Mouse (Mus musculus): Measurements from ENCODE around the gene Wfdc21.

Gene Wfdc21

GRCm38 (mm10) chr11:83746681-83747080, at the start of gene Wfdc21:
Gene Wfdc21 (plus strand): TSS chr11:83746940.
- no peak for DNase-seq (ENCODE audit: low read depth, low spot score)

GRCm38 (mm10) chr11:83703705-83704104, 43.0 kb upstream of the Wfdc21 start, which contains the start of gene Wfdc17:
Gene Wfdc17 (plus strand): TSS chr11:83703991.
- DNase-seq (ENCODE audit: low read depth, low spot score): no peak

DNA sequence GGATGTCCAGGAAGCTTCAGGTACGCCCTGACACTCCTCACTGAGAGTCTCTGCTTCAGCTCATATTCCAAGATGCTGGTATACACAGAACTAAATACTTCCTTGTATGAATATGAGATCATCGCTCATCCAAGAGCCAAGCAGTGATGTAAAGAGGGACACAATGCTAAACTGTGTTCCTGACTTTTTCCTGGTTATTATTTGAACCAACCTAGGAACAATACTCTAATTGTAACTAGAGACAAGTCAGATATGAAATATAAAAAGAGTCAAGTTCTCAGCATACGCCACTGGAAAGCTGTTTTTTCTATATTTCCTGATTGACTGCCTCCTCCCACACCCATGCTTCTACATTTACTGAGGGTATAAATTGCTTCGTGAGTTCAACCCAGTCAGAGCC, 38.0 kb upstream of the Wfdc21 start, which contains the start of gene Wfdc18:
TSS of gene Wfdc18 (plus strand) at position 301 of the 400 bp plus-strand sequence.
- DNase-seq (ENCODE audit: low read depth, low spot score): no peak

DNA sequence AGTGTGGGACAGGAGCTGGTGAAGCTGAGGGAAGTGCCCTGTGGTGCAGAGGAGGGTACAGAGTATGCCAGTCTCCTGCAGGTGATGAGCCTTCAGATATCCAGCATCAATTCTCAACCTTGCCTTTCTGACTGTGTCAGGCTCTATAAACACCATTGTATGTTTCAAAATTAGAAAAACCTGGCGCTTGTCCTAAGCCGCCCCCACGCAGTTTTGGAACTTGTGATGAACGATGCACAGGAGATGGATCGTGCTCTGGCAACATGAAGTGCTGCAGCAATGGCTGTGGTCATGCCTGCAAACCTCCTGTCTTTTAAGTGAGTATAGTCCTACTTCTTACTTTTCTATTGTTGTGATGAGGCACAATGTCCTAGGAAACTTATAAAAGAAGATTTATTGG, 37.1 kb upstream of the Wfdc21 start:
- no peak for DNase-seq (ENCODE audit: low read depth, low spot score)

GRCm38 (mm10) chr11:83712671-83713070, 34.1 kb upstream of the Wfdc21 start:
- DNase-seq (ENCODE audit: low read depth, low spot score): no peak

DNA sequence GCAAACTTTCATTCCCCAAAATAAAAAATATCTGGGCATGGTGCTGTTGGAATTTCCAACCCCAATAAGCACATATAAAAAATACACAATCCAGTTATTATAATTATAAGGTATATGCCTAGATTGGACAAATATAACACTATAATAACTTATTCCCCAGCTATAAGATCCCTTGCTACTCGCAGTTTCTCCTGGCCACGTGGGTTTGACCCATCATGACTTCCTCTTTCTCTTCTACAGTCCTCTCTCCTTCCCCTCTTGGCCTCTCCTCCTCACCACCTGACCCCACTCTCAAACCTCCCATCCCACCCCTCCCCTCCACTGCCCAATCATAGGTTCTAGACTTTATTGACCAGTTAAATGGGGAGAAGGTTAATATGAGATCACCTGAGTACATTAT, 32.8 kb upstream of the Wfdc21 start:
- no peak for DNase-seq (ENCODE audit: low read depth, low spot score)

GRCm38 (mm10) chr11:83717042-83717665, 29.6 kb upstream of the Wfdc21 start:
- DNase-seq (ENCODE audit: low read depth, low spot score): no peak

- no peak for DNase-seq (ENCODE audit: low read depth, low spot score)
Observed at GRCm38 (mm10) chr11:83720766-83721165, 26.0 kb upstream of the Wfdc21 start.

DNA sequence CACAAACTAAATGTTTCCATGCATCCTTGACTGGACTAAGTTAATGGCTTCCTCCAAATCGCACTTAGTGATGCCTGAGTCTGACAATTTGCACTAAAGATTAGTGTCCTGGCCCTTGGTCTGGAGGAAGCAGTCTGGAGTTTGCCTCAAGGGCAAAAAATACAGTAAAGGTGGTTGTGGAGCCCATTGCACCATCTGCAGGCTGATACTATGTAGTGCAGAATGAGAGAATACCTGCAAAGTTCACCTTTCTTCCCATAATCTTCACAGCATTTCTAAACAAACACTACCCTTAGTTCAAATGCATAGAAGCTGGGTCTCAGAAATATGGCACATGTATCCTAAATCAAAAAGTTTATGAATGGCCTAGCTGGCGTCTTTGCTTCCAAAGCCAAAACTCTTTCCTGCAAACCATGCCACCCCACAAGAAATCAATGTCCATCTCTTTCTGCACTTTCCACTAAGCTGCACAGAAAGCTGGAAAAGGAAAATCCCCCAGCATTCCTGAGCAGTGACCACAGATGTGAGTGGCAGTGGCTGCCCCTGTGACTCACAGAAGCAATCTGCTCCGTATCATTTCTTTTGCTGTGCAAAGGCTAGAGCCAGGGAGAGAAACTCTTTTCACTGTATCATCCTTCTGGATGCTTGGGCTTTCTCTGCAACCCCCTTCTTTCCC, 17.8 kb upstream of the Wfdc21 start:
- DNase-seq (ENCODE audit: low read depth, low spot score): no peak

DNA sequence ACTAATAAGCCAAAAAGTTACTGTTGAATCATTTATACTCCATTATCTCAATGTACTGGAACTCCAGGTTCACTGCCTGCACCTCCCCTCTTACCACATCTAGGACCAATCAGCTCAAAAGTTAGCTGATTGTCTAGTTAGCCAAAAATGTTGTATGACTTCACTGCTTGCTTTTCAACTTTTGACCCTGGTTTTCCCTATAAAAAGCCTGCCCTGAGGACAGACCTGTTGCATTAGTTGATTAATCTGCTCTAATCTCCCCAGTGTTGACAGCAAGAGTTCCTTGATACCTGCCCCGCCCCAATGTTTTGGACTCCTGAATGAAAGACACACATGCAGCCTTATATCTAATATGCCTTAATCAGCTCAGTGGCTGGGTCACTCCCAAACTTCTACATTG, 15.6 kb upstream of the Wfdc21 start:
- DNase-seq (ENCODE audit: low read depth, low spot score): no peak

GRCm38 (mm10) chr11:83733071-83733640, 13.6 kb upstream of the Wfdc21 start:
- DNase-seq (ENCODE audit: low read depth, low spot score): no peak

DNA sequence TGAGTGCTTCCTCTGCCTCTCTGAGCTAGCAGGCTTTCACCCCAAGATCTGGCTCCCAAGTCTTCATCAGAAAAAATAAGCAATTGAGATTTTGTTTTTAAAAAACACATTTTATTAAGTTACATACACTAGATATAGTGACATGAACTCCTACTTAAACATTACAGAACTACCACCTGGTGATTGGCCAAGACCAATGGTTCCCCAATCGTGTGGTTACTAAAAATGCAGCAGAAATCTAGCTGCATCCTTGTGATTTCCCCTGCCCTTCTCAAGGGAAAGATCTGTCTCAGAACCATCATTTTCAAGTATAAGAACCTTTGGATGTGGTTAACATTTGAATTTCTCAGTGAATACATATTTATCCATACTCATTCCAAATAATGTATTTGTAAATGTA, 12.5 kb upstream of the Wfdc21 start:
- no peak for DNase-seq (ENCODE audit: low read depth, low spot score)

GRCm38 (mm10) chr11:83735881-83736280, 10.9 kb upstream of the Wfdc21 start:
- no peak for DNase-seq (ENCODE audit: low read depth, low spot score)

DNA sequence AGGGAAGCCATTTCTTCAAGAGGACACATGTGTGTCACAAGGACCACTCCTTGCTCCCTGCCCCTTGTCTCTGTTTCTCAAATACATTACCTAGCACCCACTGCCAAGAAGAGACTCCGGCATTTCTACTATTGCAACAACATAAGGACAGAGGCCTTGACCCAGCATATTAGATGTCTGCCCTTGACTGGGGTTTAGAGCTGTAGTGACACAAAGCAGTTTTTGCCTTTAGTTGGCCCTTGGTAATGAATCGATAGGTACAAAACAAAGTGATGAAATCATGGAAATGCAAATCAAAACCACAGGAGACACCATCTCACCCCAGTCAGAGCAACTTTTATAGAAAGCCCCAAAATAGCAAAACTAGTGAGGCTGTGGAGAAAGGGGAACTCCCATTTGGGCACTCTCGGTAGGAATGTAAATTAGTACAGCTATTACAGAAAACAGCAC, 9.6 kb upstream of the Wfdc21 start:
- no peak for DNase-seq (ENCODE audit: low read depth, low spot score)

DNA sequence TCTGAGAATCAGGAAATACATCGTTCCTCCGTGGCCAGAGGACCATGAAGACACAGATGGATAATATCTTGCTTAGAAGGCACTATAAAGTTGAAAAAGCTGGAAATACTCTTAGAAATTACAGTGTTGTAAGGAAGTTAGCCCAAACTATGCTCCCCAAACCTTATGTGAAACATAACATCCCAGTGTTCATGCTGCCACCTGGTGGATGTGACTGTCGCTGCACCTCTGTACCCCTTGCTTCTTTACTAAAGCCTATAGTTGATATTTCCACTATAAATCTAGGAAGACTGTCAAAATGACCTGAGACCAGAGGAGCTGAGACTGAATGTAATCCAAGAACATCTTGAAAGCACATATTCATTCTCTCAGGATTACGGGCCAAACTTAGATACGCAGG, 7.5 kb upstream of the Wfdc21 start:
- peak; percentile 68 for DNase-seq (ENCODE audit: low read depth, low spot score)

- no peak for DNase-seq (ENCODE audit: low read depth, low spot score)
Observed at GRCm38 (mm10) chr11:83740443-83740991, 6.2 kb upstream of the Wfdc21 start.

GRCm38 (mm10) chr11:83741841-83742240, 4.9 kb upstream of the Wfdc21 start:
- no peak for DNase-seq (ENCODE audit: low read depth, low spot score)

DNA sequence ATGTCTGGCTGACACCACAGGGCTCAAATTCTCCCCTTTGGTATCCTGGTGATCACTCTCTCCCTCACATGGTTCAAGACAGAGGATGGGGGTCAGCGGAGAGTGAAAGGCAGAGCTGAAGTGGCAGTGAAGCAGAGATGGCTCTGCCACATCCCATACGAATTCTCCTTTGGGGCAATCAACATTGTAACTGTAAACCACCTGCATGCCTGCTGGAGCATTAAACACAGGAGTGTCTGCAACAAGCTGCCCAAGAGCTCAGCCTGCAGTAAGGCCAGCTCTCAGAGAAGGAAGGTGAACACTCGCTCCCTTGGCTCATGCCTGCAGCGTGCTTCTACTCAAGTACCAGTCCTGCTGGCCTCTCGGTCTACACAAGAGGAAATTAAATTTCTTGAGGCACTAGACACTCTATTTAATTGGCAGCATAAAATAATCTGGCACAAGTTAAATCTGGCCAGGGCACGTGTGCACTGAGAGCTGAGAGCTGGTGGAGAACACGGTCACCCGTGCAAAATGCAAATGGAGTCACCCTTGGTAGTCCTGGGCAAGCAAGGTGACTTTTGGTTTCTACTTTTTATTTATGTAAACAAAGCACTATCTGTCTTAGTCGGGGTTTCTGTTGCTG, 3.9 kb upstream of the Wfdc21 start:
- no peak for DNase-seq (ENCODE audit: low read depth, low spot score)

DNA sequence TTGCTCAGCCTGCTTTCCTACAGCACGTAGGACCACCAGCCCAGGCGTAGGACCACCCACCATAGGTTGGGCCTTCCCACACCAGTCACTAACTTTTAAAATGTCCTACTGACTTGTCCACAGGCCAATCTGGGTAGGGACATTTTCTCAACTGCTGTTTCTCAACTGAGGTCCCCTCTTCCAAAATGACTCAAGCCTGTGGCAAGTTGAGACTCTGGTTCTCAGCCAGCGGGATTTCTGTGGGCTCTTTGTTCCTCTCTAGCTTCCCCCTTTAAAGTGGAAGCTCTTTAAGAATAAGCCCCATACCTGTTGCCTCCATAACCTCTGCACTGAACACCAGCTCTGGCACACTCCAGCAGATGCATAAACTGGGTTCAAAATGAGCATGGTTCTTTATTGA, 3.2 kb upstream of the Wfdc21 start:
- no peak for DNase-seq (ENCODE audit: low read depth, low spot score)

DNA sequence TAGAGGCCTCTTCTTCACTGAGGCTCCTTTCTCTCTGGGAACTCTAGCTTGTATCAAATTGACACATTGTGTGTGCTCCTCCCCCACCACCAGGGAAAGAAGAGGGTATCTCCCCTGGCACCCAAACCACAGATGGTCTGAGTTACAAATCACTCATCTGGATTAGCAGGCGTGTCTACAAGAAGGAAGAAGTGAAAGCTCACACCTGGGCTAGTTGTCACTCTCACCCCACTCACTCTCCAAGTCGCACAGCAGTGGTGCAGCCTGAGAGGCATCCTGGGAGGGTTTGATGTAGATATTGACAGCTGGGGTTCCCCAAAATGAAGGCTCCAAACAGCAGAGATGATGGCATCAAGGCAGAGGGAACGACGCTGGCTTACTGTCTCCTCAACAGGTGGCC, 588 bp upstream of the Wfdc21 start:
- no peak for DNase-seq (ENCODE audit: low read depth, low spot score)

- no peak for DNase-seq (ENCODE audit: low read depth, low spot score)
Observed at GRCm38 (mm10) chr11:83747376-83748265, 881 bp downstream of the Wfdc21 start.

All from forelimb bud, embryonic 11.5 days (tissue).